Mouse (Mus musculus) forebrain, postnatal 0 days (tissue): ENCODE results near the gene Fzd4. TPM values are rescaled to one million over a fixed set of nuclear protein-coding genes. Genes with fewer than 3 reads are reported as not detected.

ENCODE experiments used
- ATAC-seq: fragments of 200-750 bp; cut with Nextera tagmentation; 2 replicates; pipeline ENCODE4 v1.8.0; 2017; ENCODE audit warnings: mild to moderate bottlenecking, moderate library complexity
- DNase-seq: peaks from one replicate; pipeline ENCODE4 v3.0.0-alpha.2; 2015
- H3K27ac ChIP-seq: fragments of 300-500 bp; sonication (generic); 2 replicates; pipeline ENCODE4 v1.5.1; 2014; ENCODE audit warnings: low read depth, mild to moderate bottlenecking, antibody characterized with exemption, low read length, moderate library complexity, mixed read lengths
- H3K27me3 ChIP-seq: fragments of 300-500 bp; sonication (generic); 2 replicates; pipeline ENCODE4 v1.6.1; 2014; ENCODE audit warnings: mild to moderate bottlenecking, low read length, mixed read lengths; ENCODE audit not compliant: insufficient read depth
- H3K36me3 ChIP-seq: fragments of 300-500 bp; sonication (generic); 2 replicates; pipeline ENCODE4 v1.6.1; 2014; ENCODE audit warnings: mild to moderate bottlenecking, moderate library complexity; ENCODE audit not compliant: insufficient read depth
- H3K4me1 ChIP-seq: fragments of 300-500 bp; sonication (generic); 2 replicates; pipeline ENCODE4 v1.6.1; 2014; ENCODE audit warnings: antibody characterized with exemption; ENCODE audit not compliant: insufficient read depth
- H3K4me2 ChIP-seq: fragments of 300-500 bp; sonication (generic); 2 replicates; pipeline ENCODE4 v1.6.1; 2014; ENCODE audit warnings: low read depth, mild to moderate bottlenecking, moderate library complexity
- H3K4me3 ChIP-seq: fragments of 300-500 bp; sonication (generic); 2 replicates; pipeline ENCODE4 v1.5.1; 2014; ENCODE audit warnings: low read depth, low read length, mixed read lengths
- H3K9ac ChIP-seq: fragments of 300-500 bp; sonication (generic); 2 replicates; pipeline ENCODE4 v1.6.1; 2014; ENCODE audit warnings: mild to moderate bottlenecking
- H3K9me3 ChIP-seq: fragments of 300-500 bp; sonication (generic); 2 replicates; pipeline ENCODE4 v1.6.1; 2016; ENCODE audit warnings: low read length
- CTCF ChIP-seq: sonication (generic); IDR thresholded peaks from 2 replicates; pipeline ENCODE4 v1.5.1; 2016; ENCODE audit warnings: antibody characterized with exemption, control low read depth, low read depth
- WGBS: fragments of 180-500 bp; shearing (Covaris S2); extraction: QIAGEN DNeasy Blood & Tissue Kit; methylation state at CpG from one replicate; pipeline ENCODE4 v1.1.7; 2014; 5-methylcytosine and 5-hydroxymethylcytosine counted together
- polyA plus RNA-seq: library from polyadenylated mRNA; unstranded; fragments of >200 nt; fragmentation: Nextera tagmentation; extraction: Ambion mirVana; gene quantifications from 2 replicates; pipeline ENCODE4 v1.2.1, GENCODE M21; 2015
- total RNA-seq: library from RNA; depleted of rRNA; stranded (reverse); fragments of >200 nt; gene quantifications from 2 replicates; pipeline ENCODE4 v1.2.3, GENCODE M21; 2014

Fzd4 gene
- total and polyA plus RNA-seq, 2 experiments from 2014 or later, result 1.5 to 3.8 TPM

- WGBS, result 84% methylated on average over 4 of the region's 4 CpGs
- Histone ChIP-seq H3K27me3 (no peaks in the 10 kb centered on the region), H3K36me3 (no peaks in the 10 kb centered on the region), H3K4me2 (no peak overlapping the region), H3K9ac (no peak overlapping the region), H3K9me3 (no peaks in the 10 kb centered on the region), H3K27ac (no peak overlapping the region), H3K4me1 (no peaks in the 10 kb centered on the region), H3K4me3 (no peak overlapping the region)
- no peak for DNase-seq
- TF ChIP-seq CTCF, result no peak
- ATAC-seq, result no peak
Measured at GRCm38 (mm10) chr7:89410294-89410693, 6.1 kb downstream of the Fzd4 start.

- 95% methylated on average over 3 of the region's 3 CpGs for WGBS
- no peak for DNase-seq
- Histone ChIP-seq H3K9me3 (no peaks in the 10 kb centered on the region), H3K4me1 (no peaks in the 10 kb centered on the region), H3K4me3 (no peak overlapping the region), H3K36me3 (no peaks in the 10 kb centered on the region), H3K9ac (no peak overlapping the region), H3K27me3 (no peaks in the 10 kb centered on the region), H3K27ac (no peak overlapping the region), H3K4me2 (no peak overlapping the region)
- TF ChIP-seq CTCF, result no peak
- ATAC-seq, result no peak
Measured at GRCm38 (mm10) chr7:89411346-89411745, 7.2 kb downstream of the Fzd4 start.

- DNase-seq, result no peak
- Histone ChIP-seq H3K4me2 (no peak overlapping the region), H3K9me3 (no peaks in the 10 kb centered on the region), H3K27ac (no peak overlapping the region), H3K27me3 (no peaks in the 10 kb centered on the region), H3K36me3 (no peaks in the 10 kb centered on the region), H3K4me1 (no peaks in the 10 kb centered on the region), H3K4me3 (no peak overlapping the region), H3K9ac (no peak overlapping the region)
- WGBS, result 88% methylated on average over 7 of the region's 7 CpGs
- no peak for TF ChIP-seq CTCF
- no peak for ATAC-seq
Measured at GRCm38 (mm10) chr7:89412094-89412493, 7.9 kb downstream of the Fzd4 start.

- ATAC-seq (no peak), DNase-seq (no peak)
- Histone ChIP-seq H3K27ac (no peak overlapping the region), H3K9me3 (no peaks in the 10 kb centered on the region), H3K9ac (no peak overlapping the region), H3K4me2 (no peak overlapping the region), H3K4me3 (no peak overlapping the region), H3K4me1 (no peaks in the 10 kb centered on the region), H3K36me3 (no peaks in the 10 kb centered on the region), H3K27me3 (no peaks in the 10 kb centered on the region)
- 76% methylated on average over 4 of the region's 4 CpGs for WGBS
- no peak for TF ChIP-seq CTCF
Measured at GRCm38 (mm10) chr7:89416027-89416426, 11.9 kb downstream of the Fzd4 start.

- no peak overlapping the region for H3K27ac ChIP-seq
- TF ChIP-seq CTCF, result no peak
- WGBS, result 90% methylated on average over 2 of the region's 2 CpGs
- DNase-seq (no peak), ATAC-seq (no peak)
- H3K4me2 ChIP-seq, result no peak overlapping the region
- H3K36me3 ChIP-seq, result no peaks in the 10 kb centered on the region
- no peak overlapping the region for H3K9ac ChIP-seq
- H3K9me3 ChIP-seq, result no peaks in the 10 kb centered on the region
- H3K27me3 ChIP-seq, result no peaks in the 10 kb centered on the region
- no peak overlapping the region for H3K4me3 ChIP-seq
- no peaks in the 10 kb centered on the region for H3K4me1 ChIP-seq
Measured at GRCm38 (mm10) chr7:89417707-89418106, 13.6 kb downstream of the Fzd4 start.

- H3K9ac ChIP-seq, result no peak overlapping the region
- ATAC-seq (no peak), DNase-seq (no peak)
- WGBS, result 76% methylated on average over 8 of the region's 8 CpGs
- no peaks in the 10 kb centered on the region for H3K36me3 ChIP-seq
- H3K4me3 ChIP-seq, result no peak overlapping the region
- H3K4me2 ChIP-seq, result no peak overlapping the region
- no peaks in the 10 kb centered on the region for H3K9me3 ChIP-seq
- H3K27me3 ChIP-seq, result no peaks in the 10 kb centered on the region
- H3K4me1 ChIP-seq, result no peaks in the 10 kb centered on the region
- no peak for TF ChIP-seq CTCF
- no peak overlapping the region for H3K27ac ChIP-seq
Measured at GRCm38 (mm10) chr7:89418127-89418653, 14.0 kb downstream of the Fzd4 start.

- ATAC-seq, result peak; percentile 18; the same call in 1 of the 2 replicates
- 47% methylated on average over 3 of the region's 3 CpGs for WGBS
- DNase-seq, result peak; percentile 61
Measured at GRCm38 (mm10) chr7:89418917-89419679, 14.9 kb downstream of the Fzd4 start.

More at GRCm38 (mm10) chr7:89418917-89419679, 14.9 kb downstream of the Fzd4 start:
- Histone ChIP-seq H3K4me3 (no peak overlapping the region), H3K36me3 (no peaks in the 10 kb centered on the region), H3K4me2 (no peak overlapping the region), H3K27ac (no peak overlapping the region), H3K4me1 (no peaks in the 10 kb centered on the region), H3K9ac (no peak overlapping the region), H3K9me3 (no peaks in the 10 kb centered on the region), H3K27me3 (no peaks in the 10 kb centered on the region)
- TF ChIP-seq CTCF, result peak; percentile 69
